Mouse (Mus musculus) bone marrow macrophage, adult 2 months (primary cell): ENCODE data around the gene Phyhipl.

ENCODE experiments used
- CTCF ChIP-seq: IDR thresholded peaks from 2 replicates; pipeline ENCODE4 v1.5.1; 2012; ENCODE audit warnings: low read depth, mild to moderate bottlenecking, low read length, moderate library complexity
- POLR2A ChIP-seq: IDR thresholded peaks from 2 replicates; pipeline ENCODE4 v1.6.1; 2012; ENCODE audit warnings: mild to moderate bottlenecking, low read depth, low read length, borderline replicate concordance

- no peak for TF ChIP-seq CTCF
- no peak for TF ChIP-seq POLR2A
These were observed 116.5 kb downstream of the Phyhipl start for GRCm38 (mm10) chr10:70539251-70539650.
